Mouse (Mus musculus) MEL (cell line): ENCODE data around the gene Atp6v1e1.

Experiments used
- BHLHE40 ChIP-seq: IDR thresholded peaks from 2 replicates; pipeline ENCODE4 v1.6.1; 2012; ENCODE audit warnings: low read depth, mild to moderate bottlenecking, inconsistent platforms, low read length, improper control_type of control experiment, borderline replicate concordance
- CHD2 ChIP-seq: IDR thresholded peaks from 2 replicates; pipeline ENCODE4 v1.6.1; 2011; ENCODE audit warnings: low read length, improper control_type of control experiment
- ELF1 ChIP-seq: IDR thresholded peaks from 2 replicates; pipeline ENCODE4 v1.6.1; 2014; ENCODE audit warnings: low read depth, mild to moderate bottlenecking, inconsistent platforms, low read length, improper control_type of control experiment, moderate library complexity
- GATA1 ChIP-seq: IDR thresholded peaks from 2 replicates; pipeline ENCODE4 v1.6.1; 2011; ENCODE audit warnings: low read depth, low read length, improper control_type of control experiment
- JUND ChIP-seq: IDR thresholded peaks from 2 replicates; pipeline ENCODE4 v1.6.1; 2011; ENCODE audit warnings: low read depth, mild to moderate bottlenecking, improper control_type of control experiment, low read length
- POLR2A ChIP-seq, 2 experiments: IDR thresholded peaks; 2 replicates each; pipeline ENCODE4 v1.6.1; 2011 to 2012; ENCODE audit warnings: low read length in 2 of 2, mild to moderate bottlenecking in 2 of 2, control low read depth in 1 of 2, improper control_type of control experiment in 1 of 2, low read depth in 1 of 2, moderate library complexity in 1 of 2; ENCODE audit not compliant: control insufficient read depth in 1 of 2, insufficient read depth in 1 of 2, poor library complexity in 1 of 2
- POLR2AphosphoS5 ChIP-seq: IDR thresholded peaks from 2 replicates; pipeline ENCODE4 v1.6.1; 2012; ENCODE audit warnings: low read depth, borderline replicate concordance, mild to moderate bottlenecking, inconsistent platforms, low read length, moderate library complexity, mixed read lengths
- RCOR1 ChIP-seq: IDR thresholded peaks from 2 replicates; pipeline ENCODE4 v1.6.1; 2012; ENCODE audit warnings: low read depth, mild to moderate bottlenecking, inconsistent platforms, low read length, improper control_type of control experiment
- TAL1 ChIP-seq: IDR thresholded peaks from 2 replicates; pipeline ENCODE4 v1.6.1; 2012; ENCODE audit warnings: mild to moderate bottlenecking, inconsistent platforms, low read length, moderate library complexity, mixed read lengths

GRCm38 (mm10) chr6:120866051-120866814 is 43.6 kb upstream of the Atp6v1e1 start:
- no peak for TF ChIP-seq TAL1
- TF ChIP-seq ELF1 = no peak
- no peak for TF ChIP-seq POLR2A (IDR thresholded peaks at IDR 0.05; ENCODE audit: control insufficient read depth in 1 of 2, insufficient read depth in 1 of 2, low read depth in 1 of 2, low read length in 2 of 2, poor library complexity in 1 of 2)
- TF ChIP-seq BHLHE40 = no peak
- no peak for TF ChIP-seq RCOR1
- no peak for TF ChIP-seq JUND
- no peak for TF ChIP-seq GATA1
- TF ChIP-seq CHD2 = no peak
- no peak for TF ChIP-seq POLR2AphosphoS5
